Mouse (Mus musculus) hindbrain, embryonic 13.5 days (tissue): ENCODE results near the gene Tsc2. TPM values are rescaled to one million over a fixed set of nuclear protein-coding genes. Genes with fewer than 3 reads are reported as not detected.

Experiments
- ATAC-seq: fragments of 200-750 bp; cut with Nextera tagmentation; 2 replicates; pipeline ENCODE4 v1.8.0; 2017; ENCODE audit warnings: moderate TSS enrichment; ENCODE audit not compliant: low FRiP score
- H3K27ac ChIP-seq: fragments of 300-500 bp; sonication (generic); 2 replicates; pipeline ENCODE4 v1.5.1; 2015; ENCODE audit warnings: inconsistent platforms, mild to moderate bottlenecking, moderate library complexity
- H3K27me3 ChIP-seq: fragments of 300-500 bp; sonication (generic); 2 replicates; pipeline ENCODE4 v1.6.1; 2015; ENCODE audit warnings: mild to moderate bottlenecking, inconsistent platforms
- H3K36me3 ChIP-seq: fragments of 300-500 bp; sonication (generic); 2 replicates; pipeline ENCODE4 v1.6.1; 2015; ENCODE audit warnings: mild to moderate bottlenecking, inconsistent platforms
- H3K4me1 ChIP-seq: fragments of 300-500 bp; sonication (generic); replicated peaks from 2 replicates; pipeline ENCODE4 v1.6.1; 2015; ENCODE audit warnings: inconsistent platforms
- H3K4me2 ChIP-seq: fragments of 300-500 bp; sonication (generic); 2 replicates; pipeline ENCODE4 v1.6.1; 2015; ENCODE audit warnings: inconsistent platforms, mild to moderate bottlenecking, moderate library complexity
- H3K4me3 ChIP-seq: fragments of 300-500 bp; sonication (generic); 2 replicates; pipeline ENCODE4 v1.5.1; 2015; ENCODE audit warnings: mild to moderate bottlenecking, inconsistent platforms
- H3K9ac ChIP-seq: fragments of 300-500 bp; sonication (generic); 2 replicates; pipeline ENCODE4 v1.6.1; 2015; ENCODE audit warnings: mild to moderate bottlenecking, inconsistent platforms
- H3K9me3 ChIP-seq: fragments of 300-500 bp; sonication (generic); 2 replicates; pipeline ENCODE4 v1.6.1; 2016; ENCODE audit warnings: inconsistent platforms
- WGBS: fragments of 180-500 bp; shearing (Covaris S2); methylation state at CpG from one replicate; pipeline ENCODE4 v1.1.7; 2015; 5-methylcytosine and 5-hydroxymethylcytosine counted together
- polyA plus RNA-seq: library from polyadenylated mRNA; unstranded; fragments of >200 nt; fragmentation: Nextera tagmentation; extraction: Ambion mirVana; gene quantifications from 2 replicates; pipeline ENCODE4 v1.2.1, GENCODE M21; 2015

The Tsc2 gene
- polyA plus RNA-seq, 1 experiment from 2014 or later = 67.9 TPM

DNA sequence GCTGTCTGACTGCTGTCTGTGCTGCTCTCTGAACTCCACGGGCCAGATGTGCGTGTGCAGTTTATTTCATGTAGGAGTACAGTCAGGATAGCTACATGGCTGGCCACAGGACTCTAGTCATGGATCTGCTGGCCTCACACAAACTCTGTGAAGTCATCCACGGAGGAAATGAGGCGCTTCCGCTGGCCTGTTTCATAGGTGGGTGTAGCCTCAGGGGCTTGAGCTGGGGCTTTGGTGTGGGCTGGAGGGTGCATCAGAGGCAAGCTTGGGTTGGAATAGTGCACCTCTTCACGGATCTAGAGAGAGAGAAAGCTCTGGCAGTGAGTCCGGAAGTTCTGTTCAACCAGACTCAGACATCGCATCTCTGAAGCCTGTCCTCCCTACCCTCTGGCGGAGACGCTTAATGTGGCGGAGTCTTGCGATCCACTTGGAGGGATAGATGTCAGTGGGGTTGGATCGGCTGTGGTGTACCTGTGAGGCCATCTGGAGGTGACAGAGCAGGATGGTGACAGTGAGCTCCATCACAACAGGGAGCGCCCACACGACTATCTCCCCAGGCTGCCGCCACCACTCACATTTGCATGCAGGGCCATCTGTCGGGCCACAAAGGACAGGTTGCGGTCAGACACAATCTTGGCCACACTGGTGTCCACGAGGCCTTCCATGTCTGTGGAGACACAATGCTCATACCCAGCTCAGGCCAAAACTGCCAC, 35.8 kb downstream of the Tsc2 start:
- Histone ChIP-seq H3K27ac (no peak overlapping the region), H3K9me3 (no peaks in the 10 kb centered on the region), H3K4me1 (no peaks in the 10 kb centered on the region), H3K9ac (no peak overlapping the region), H3K4me2 (no peak overlapping the region), H3K4me3 (no peak overlapping the region), H3K27me3 (no peaks in the 10 kb centered on the region), H3K36me3 (peaks cover 100% of the 10 kb centered on the region)
- ATAC-seq = no peak
- 92% methylated on average over 19 of the region's 19 CpGs for WGBS

DNA sequence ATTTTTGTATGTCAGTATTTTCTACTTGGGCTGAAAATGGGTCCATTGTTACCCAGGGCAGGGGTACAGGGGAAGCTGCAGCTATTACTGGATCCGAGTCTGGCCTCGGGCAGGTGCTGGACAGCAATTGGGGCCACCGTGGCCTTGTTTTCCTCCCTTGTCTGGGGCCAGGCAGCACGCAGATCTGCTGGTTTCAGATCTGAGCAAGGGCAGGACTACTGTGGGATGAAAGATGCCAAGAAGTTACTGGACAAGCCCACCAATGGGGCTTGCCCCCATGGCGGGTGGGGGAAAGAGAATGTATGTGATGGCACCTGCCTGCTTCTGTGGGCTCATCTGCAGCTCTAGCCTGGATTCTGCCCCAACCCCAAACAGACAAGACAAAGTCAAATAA, 36.4 kb downstream of the Tsc2 start:
- Histone ChIP-seq H3K4me2 (no peak overlapping the region), H3K9ac (peak overlapping the region; percentile 29; the same call in 1 of the 2 replicates), H3K27ac (no peak overlapping the region), H3K9me3 (no peaks in the 10 kb centered on the region), H3K4me1 (no peaks in the 10 kb centered on the region), H3K4me3 (no peak overlapping the region), H3K36me3 (peaks cover 100% of the 10 kb centered on the region), H3K27me3 (no peaks in the 10 kb centered on the region)
- 80% methylated on average over 5 of the region's 5 CpGs for WGBS
- ATAC-seq = no peak

- H3K4me3 ChIP-seq = no peak overlapping the region
- no peak overlapping the region for H3K27ac ChIP-seq
- ATAC-seq = no peak
- peak overlapping the region; percentile 29; the same call in 1 of the 2 replicates for H3K9ac ChIP-seq
- 81% methylated on average over 17 of the region's 17 CpGs for WGBS
- no peaks in the 10 kb centered on the region for H3K9me3 ChIP-seq
- no peaks in the 10 kb centered on the region for H3K27me3 ChIP-seq
- peaks cover 100% of the 10 kb centered on the region for H3K36me3 ChIP-seq
- H3K4me2 ChIP-seq = no peak overlapping the region
- no peaks in the 10 kb centered on the region for H3K4me1 ChIP-seq
These were observed 37.0 kb downstream of the Tsc2 start for GRCm38 (mm10) chr17:24595126-24596072.

GRCm38 (mm10) chr17:24593992-24594890, 38.2 kb downstream of the Tsc2 start:
- Histone ChIP-seq H3K36me3 (peaks cover 98% of the 10 kb centered on the region), H3K4me2 (no peak overlapping the region), H3K9ac (no peak overlapping the region), H3K27me3 (no peaks in the 10 kb centered on the region), H3K9me3 (no peaks in the 10 kb centered on the region), H3K4me3 (no peak overlapping the region), H3K4me1 (no peaks in the 10 kb centered on the region), H3K27ac (peak overlapping the region; percentile 18; the same call in 1 of the 2 replicates)
- ATAC-seq = no peak
- WGBS = 92% methylated on average over 26 of the region's 26 CpGs

DNA sequence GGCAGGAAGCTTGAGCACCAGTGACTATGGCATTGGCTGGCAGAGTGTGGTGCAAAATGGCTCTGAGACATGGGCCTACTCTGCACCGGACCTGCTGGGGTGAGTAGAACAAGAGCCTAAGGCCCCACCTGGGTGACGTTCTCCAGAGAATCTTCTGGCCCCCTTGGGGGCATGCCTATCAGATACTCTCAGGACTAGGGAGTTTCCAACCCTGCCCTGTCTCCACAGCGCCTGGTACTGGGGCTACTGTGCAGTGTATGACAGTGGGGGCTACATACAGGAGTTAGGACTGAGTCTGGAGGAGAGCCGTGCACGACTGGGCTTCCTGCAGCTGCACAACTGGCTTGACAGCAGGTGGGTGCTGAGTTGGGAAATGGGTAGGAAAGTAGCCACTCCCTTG, 39.2 kb downstream of the Tsc2 start:
- no peaks in the 10 kb centered on the region for H3K4me1 ChIP-seq
- peaks cover 93% of the 10 kb centered on the region for H3K36me3 ChIP-seq
- no peaks in the 10 kb centered on the region for H3K9me3 ChIP-seq
- H3K27ac ChIP-seq = no peak overlapping the region
- ATAC-seq = 0 out of 2 replicates have a peak, but pooled peaks have one; percentile 39
- WGBS = 85% methylated on average over 5 of the region's 5 CpGs
- no peak overlapping the region for H3K4me3 ChIP-seq
- no peaks in the 10 kb centered on the region for H3K27me3 ChIP-seq
- no peak overlapping the region for H3K9ac ChIP-seq
- no peak overlapping the region for H3K4me2 ChIP-seq

DNA sequence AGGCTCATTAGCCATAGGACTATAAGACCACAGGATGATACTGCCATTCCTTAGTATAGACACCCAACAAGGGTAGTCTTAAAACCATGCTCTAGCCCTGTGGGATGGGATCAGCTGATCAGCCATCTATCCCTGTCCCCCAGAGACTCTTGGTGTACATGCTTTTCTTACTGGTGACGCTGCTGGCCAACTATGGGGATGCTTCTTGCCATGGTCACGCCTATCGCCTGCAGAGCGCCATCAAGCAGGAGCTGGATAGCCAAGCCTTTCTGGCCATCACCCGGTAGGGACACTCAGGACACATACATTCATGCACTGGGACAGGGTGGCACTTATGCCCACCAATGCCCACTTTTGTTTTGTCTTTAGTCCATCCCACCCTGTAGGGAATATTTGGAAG, 40.7 kb downstream of the Tsc2 start:
- 97% methylated on average over 5 of the region's 5 CpGs for WGBS
- H3K4me3 ChIP-seq = no peak overlapping the region
- no peaks in the 10 kb centered on the region for H3K27me3 ChIP-seq
- peaks cover 92% of the 10 kb centered on the region for H3K36me3 ChIP-seq
- H3K9me3 ChIP-seq = no peaks in the 10 kb centered on the region
- H3K27ac ChIP-seq = no peak overlapping the region
- no peaks in the 10 kb centered on the region for H3K4me1 ChIP-seq
- no peak overlapping the region for H3K4me2 ChIP-seq
- no peak for ATAC-seq
- no peak overlapping the region for H3K9ac ChIP-seq

GRCm38 (mm10) chr17:24590943-24591342, 41.5 kb downstream of the Tsc2 start:
- ATAC-seq = no peak
- H3K36me3 ChIP-seq = peaks cover 92% of the 10 kb centered on the region
- H3K9me3 ChIP-seq = no peaks in the 10 kb centered on the region
- no peaks in the 10 kb centered on the region for H3K27me3 ChIP-seq
- H3K9ac ChIP-seq = no peak overlapping the region
- no peak overlapping the region for H3K4me2 ChIP-seq
- no peaks in the 10 kb centered on the region for H3K4me1 ChIP-seq
- WGBS = 90% methylated on average over 3 of the region's 3 CpGs
- H3K27ac ChIP-seq = no peak overlapping the region
- no peak overlapping the region for H3K4me3 ChIP-seq

DNA sequence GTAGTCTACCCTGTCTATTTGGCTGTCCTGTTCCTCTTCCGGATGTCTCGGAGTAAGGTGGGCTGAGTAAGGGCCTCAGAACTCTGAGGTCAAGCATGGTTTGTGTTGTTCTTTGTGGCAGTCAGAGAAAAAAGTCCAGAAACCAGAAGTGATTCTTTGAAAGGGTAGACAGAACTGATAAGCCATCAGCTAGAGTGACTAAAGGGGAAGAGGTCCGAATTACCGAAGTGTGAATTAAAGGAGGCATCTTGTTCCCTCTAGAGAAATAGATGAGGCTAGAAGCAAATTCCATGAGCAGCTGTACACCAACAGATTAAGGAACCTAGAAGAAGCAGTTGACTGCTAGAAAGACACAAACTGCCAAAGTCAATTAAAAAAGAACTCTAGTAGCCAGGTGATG, 45.9 kb downstream of the Tsc2 start:
- H3K36me3 ChIP-seq = peaks cover 87% of the 10 kb centered on the region
- WGBS = 95% methylated on average over 4 of the region's 4 CpGs
- H3K9me3 ChIP-seq = no peaks in the 10 kb centered on the region
- ATAC-seq = no peak
- H3K9ac ChIP-seq = no peak overlapping the region
- no peak overlapping the region for H3K4me3 ChIP-seq
- H3K27me3 ChIP-seq = no peaks in the 10 kb centered on the region
- no peaks in the 10 kb centered on the region for H3K4me1 ChIP-seq
- no peak overlapping the region for H3K27ac ChIP-seq
- no peak overlapping the region for H3K4me2 ChIP-seq

DNA sequence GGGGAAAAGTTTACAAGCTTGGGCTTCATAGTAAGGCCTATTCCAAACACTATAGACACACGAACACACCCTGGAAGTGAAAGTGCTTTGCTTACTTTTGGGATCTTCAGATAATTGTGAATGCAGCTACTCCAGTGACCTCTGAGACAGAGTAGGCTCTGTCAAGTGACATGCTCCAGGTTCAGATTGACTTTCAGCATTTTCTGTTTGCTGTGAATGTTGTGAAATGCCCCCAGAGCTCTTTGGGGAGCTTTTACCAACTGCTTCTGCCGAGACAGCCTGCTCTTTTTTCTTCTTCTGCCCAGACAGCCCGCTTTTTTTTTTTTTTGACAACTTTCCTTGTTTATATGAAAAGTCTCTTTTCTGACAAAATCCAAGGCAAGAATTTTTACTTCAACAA, 47.9 kb downstream of the Tsc2 start:
- H3K9me3 ChIP-seq = no peaks in the 10 kb centered on the region
- no peak overlapping the region for H3K4me3 ChIP-seq
- ATAC-seq = no peak
- no peak overlapping the region for H3K4me2 ChIP-seq
- no peaks in the 10 kb centered on the region for H3K4me1 ChIP-seq
- H3K27ac ChIP-seq = no peak overlapping the region
- WGBS = 91% methylated on average over 3 of the region's 3 CpGs
- H3K27me3 ChIP-seq = no peaks in the 10 kb centered on the region
- H3K9ac ChIP-seq = no peak overlapping the region
- peaks cover 89% of the 10 kb centered on the region for H3K36me3 ChIP-seq

DNA sequence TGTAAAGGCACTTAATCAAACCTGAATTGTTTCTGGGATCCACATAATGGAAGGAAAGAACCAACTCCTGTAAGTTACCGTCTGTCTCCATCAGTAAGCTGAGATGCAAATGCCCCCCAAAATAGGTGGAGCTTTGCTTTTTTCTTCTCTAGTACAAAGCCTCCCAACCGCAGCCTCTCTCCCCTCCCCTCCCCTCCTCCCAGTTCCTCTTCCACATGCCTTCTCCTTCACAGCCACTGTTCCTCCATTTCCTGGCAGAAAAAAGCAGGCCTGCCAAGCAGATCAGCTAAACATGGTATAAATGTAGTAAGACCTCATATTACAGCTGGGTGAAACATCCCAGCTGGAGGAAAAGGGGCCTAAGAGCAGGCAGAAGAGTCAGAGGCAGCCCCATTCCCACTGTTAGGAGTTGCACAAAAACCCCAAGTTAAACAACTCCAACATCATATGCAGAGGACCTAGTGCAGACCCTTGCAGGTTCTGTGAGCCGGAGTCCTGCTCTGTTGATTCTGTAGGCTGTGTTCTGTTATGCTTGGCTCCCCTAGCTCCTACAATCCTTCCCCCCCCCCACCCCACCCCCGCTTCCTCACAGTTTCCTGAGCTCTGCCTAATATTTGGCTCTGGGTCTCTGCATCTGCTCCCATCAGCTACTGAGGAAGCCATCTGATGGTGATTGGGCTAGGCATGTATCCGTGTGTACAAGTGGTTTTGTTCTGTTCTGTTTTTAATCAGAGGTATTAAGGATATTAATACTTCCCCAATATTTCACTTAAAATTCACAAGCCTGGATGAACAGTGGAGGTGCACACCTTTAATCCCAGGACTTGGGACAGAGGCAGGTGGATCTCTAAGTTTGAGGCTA, 48.6 kb downstream of the Tsc2 start:
- Histone ChIP-seq H3K9me3 (no peaks in the 10 kb centered on the region), H3K27ac (no peak overlapping the region), H3K9ac (no peak overlapping the region), H3K4me2 (no peak overlapping the region), H3K4me1 (no peaks in the 10 kb centered on the region), H3K27me3 (no peaks in the 10 kb centered on the region), H3K36me3 (peaks cover 91% of the 10 kb centered on the region), H3K4me3 (no peak overlapping the region)
- no peak for ATAC-seq
- WGBS = 67% methylated on average over 5 of the region's 5 CpGs

DNA sequence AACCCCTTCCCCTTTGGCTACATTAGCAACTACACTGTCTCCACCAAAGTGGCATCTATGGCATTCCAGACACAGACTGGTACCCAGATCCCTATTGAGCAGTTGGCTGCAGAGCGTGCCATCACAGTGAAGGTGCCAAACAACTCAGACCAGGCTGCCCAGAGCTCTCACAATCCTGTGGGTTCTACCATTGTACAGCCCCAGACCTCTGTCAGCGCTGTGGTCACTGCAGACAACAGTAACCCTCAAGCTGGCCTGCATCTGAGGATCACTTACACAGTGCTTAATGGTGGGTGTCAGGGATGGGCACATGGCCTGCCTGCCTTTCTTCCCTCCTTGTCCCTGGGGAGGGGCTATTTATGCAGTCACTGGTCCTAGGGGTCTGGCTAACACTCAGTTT, 52.1 kb downstream of the Tsc2 start:
- Histone ChIP-seq H3K27ac (no peak overlapping the region), H3K9me3 (no peaks in the 10 kb centered on the region), H3K4me1 (no peaks in the 10 kb centered on the region), H3K36me3 (peaks cover 96% of the 10 kb centered on the region), H3K4me3 (no peak overlapping the region), H3K9ac (no peak overlapping the region), H3K27me3 (no peaks in the 10 kb centered on the region), H3K4me2 (no peak overlapping the region)
- ATAC-seq = no peak
- 98% methylated on average over 2 of the region's 2 CpGs for WGBS
